Mouse (Mus musculus): ENCODE data around the gene Slc2a3. TPM values are rescaled to one million over a fixed set of nuclear protein-coding genes. Genes with fewer than 3 reads are reported as not detected.

Gene Slc2a3
- polyA plus RNA-seq, 1 experiment from 2014 or later = 72.9 TPM

DNA sequence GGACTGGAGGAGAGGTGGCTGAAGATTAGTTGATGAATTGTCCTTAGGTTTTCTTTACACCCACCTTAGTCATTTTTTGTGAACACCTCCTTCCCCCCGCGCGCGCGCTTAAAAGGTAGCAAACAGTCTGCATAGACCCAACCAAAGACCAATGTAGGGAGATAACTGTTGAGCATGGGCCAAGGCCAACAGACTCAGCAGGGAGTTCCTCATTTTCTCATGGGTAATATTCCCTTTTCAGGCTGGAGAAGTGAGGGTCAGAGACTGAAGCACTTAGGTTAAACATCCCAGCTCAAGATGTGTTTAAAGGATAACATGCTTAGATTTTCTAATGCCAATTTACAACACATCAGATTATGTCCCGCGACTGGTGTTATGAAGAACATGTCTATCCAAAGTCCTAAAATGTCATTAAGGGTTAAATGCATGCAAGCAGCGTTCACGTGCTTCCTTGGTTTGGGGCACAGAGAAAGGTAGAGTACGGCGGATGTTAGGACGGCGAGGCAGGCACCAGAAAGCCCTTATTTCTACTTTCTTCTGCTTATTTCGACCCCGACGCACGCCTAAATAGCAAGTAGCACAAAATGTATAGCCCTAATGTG is 37.5 kb downstream of the Slc2a3 start:
- H3K4me3 ChIP-seq (ENCODE audit: low read depth, low read length) = peak overlapping the region; percentile 45
- peak overlapping the region; percentile 52; the same call in 1 of the 2 replicates for H3K27ac ChIP-seq (replicated peaks; ENCODE audit: low read depth, low read length)
- WGBS = 34% methylated on average over 17 of the region's 17 CpGs
- DNase-seq (ENCODE audit: low spot score) (no peak), ATAC-seq (ENCODE audit: insufficient number of reproducible peaks, low FRiP score, low TSS enrichment, low read depth) (no peak)
- peak overlapping the region; percentile 50; the same call in 1 of the 2 replicates for H3K9ac ChIP-seq (ENCODE audit: low read length)
- peaks cover 8% of the 10 kb centered on the region for H3K4me1 ChIP-seq (ENCODE audit: control insufficient read depth, insufficient read depth, low read length)
- H3K9me3 ChIP-seq (ENCODE audit: control insufficient read depth, low read length) = no peaks in the 10 kb centered on the region
- no peaks in the 10 kb centered on the region for H3K36me3 ChIP-seq (ENCODE audit: control insufficient read depth, insufficient read depth, low read length)
- H3K27me3 ChIP-seq (ENCODE audit: control insufficient read depth, insufficient read depth, low read length) = no peaks in the 10 kb centered on the region
- H3K4me2 ChIP-seq (ENCODE audit: low read depth, severe bottlenecking) = peak overlapping the region; percentile 85

DNA sequence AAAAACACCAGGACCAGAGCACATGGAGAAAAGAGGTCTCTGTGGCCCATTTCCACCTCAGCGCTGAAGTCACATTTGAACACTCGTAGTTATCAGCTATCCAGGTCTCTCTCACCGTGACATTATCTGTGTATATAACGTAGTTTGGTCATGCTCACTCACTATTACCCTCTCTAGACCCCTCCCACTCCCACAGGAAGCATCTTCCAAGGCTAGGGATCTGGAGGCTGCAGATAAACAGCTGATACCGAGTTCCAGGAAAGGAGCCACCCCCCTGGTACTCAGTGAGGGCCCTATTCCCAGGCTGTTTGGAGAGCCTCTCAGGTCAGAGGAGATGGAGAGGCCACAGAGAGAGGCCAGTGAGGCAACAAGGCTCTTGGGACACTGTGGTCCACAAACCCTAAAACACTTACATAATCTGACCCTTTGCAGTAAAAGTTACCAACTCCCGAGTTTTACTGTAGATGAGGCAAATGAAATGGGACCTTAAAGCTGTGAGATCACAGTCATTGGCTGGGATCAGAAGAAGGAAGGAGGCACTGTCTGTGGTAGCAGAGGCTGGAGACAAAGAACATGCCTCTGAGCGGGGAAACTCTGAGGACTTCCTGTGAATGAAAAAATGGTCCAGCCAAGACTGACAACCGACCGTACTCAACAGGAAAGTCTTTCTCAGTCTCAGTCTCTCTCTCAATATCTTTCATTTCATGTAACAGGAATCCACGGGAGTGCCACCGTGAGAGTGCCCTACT is 38.3 kb downstream of the Slc2a3 start:
- WGBS = 69% methylated on average over 11 of the region's 11 CpGs
- Histone ChIP-seq H3K36me3 (ENCODE audit: control insufficient read depth, insufficient read depth, low read length) (no peaks in the 10 kb centered on the region), H3K4me1 (ENCODE audit: control insufficient read depth, insufficient read depth, low read length) (peaks cover 8% of the 10 kb centered on the region), H3K27me3 (ENCODE audit: control insufficient read depth, insufficient read depth, low read length) (no peaks in the 10 kb centered on the region), H3K9ac (ENCODE audit: low read length) (no peak overlapping the region), H3K4me3 (ENCODE audit: low read depth, low read length) (no peak overlapping the region), H3K4me2 (ENCODE audit: low read depth, severe bottlenecking) (no peak overlapping the region), H3K9me3 (ENCODE audit: control insufficient read depth, low read length) (no peaks in the 10 kb centered on the region), H3K27ac (replicated peaks; ENCODE audit: low read depth, low read length) (no peak overlapping the region)
- ATAC-seq (ENCODE audit: insufficient number of reproducible peaks, low FRiP score, low TSS enrichment, low read depth) (no peak), DNase-seq (ENCODE audit: low spot score) (no peak)

DNA sequence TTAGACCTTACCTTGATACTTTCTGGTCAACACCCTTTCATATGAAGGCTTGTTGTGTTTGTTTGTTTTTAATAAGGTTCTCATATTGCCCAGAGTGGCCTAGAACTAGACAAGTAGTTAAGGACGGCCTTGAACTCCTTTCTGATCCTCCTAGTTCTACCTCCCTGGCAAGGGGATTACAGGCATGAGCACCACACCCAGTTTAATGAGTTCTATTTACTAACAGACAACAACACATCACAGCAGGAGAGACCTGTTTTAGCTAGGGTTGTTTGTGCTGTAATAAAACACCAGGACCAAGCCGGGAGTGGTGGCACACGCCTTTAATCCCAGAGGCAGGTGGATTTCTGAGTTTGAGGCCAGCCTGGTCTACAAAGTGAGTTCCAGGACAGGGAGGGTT is 39.0 kb downstream of the Slc2a3 start:
- WGBS = 56% methylated on average over 3 of the region's 3 CpGs
- H3K4me2 ChIP-seq (ENCODE audit: low read depth, severe bottlenecking) = no peak overlapping the region
- H3K27ac ChIP-seq (replicated peaks; ENCODE audit: low read depth, low read length) = no peak overlapping the region

DNA sequence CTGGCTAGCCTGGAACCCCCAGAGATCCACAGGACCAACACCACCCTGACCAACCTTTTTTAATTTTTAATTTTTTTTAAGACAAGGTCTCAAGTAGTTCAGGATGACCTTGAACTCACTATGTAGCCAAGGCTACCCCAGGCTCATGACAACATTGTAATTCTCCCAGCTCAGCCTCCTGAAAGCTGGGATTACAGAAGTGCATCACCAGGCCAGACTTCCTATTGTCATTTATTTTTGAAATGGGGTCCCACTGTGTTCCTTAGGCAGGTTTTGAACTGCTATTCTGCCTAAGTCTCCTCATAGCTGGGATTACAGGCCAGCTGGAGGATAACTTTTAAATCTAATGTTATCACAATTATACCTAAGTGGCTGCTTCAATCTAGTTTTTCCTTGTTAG is 39.5 kb downstream of the Slc2a3 start:
- H3K4me1 ChIP-seq (ENCODE audit: control insufficient read depth, insufficient read depth, low read length) = peaks cover 8% of the 10 kb centered on the region
- H3K4me3 ChIP-seq (ENCODE audit: low read depth, low read length) = no peak overlapping the region
- H3K27me3 ChIP-seq (ENCODE audit: control insufficient read depth, insufficient read depth, low read length) = no peaks in the 10 kb centered on the region
- no peak overlapping the region for H3K4me2 ChIP-seq (ENCODE audit: low read depth, severe bottlenecking)
- ATAC-seq (ENCODE audit: insufficient number of reproducible peaks, low FRiP score, low TSS enrichment, low read depth) = no peak
- H3K27ac ChIP-seq (replicated peaks; ENCODE audit: low read depth, low read length) = no peak overlapping the region
- H3K9me3 ChIP-seq (ENCODE audit: control insufficient read depth, low read length) = no peaks in the 10 kb centered on the region
- no peak for DNase-seq (ENCODE audit: low spot score)
- no peaks in the 10 kb centered on the region for H3K36me3 ChIP-seq (ENCODE audit: control insufficient read depth, insufficient read depth, low read length)
- no peak overlapping the region for H3K9ac ChIP-seq (ENCODE audit: low read length)

More for the DNA sequence above, 39.0 kb downstream of the Slc2a3 start:
- no peak for ATAC-seq (ENCODE audit: insufficient number of reproducible peaks, low FRiP score, low TSS enrichment, low read depth)
- Histone ChIP-seq H3K4me1 (ENCODE audit: control insufficient read depth, insufficient read depth, low read length) (peaks cover 8% of the 10 kb centered on the region), H3K27me3 (ENCODE audit: control insufficient read depth, insufficient read depth, low read length) (no peaks in the 10 kb centered on the region), H3K36me3 (ENCODE audit: control insufficient read depth, insufficient read depth, low read length) (no peaks in the 10 kb centered on the region), H3K9me3 (ENCODE audit: control insufficient read depth, low read length) (no peaks in the 10 kb centered on the region), H3K9ac (ENCODE audit: low read length) (no peak overlapping the region), H3K4me3 (ENCODE audit: low read depth, low read length) (no peak overlapping the region)
- no peak for DNase-seq (ENCODE audit: low spot score)

DNA sequence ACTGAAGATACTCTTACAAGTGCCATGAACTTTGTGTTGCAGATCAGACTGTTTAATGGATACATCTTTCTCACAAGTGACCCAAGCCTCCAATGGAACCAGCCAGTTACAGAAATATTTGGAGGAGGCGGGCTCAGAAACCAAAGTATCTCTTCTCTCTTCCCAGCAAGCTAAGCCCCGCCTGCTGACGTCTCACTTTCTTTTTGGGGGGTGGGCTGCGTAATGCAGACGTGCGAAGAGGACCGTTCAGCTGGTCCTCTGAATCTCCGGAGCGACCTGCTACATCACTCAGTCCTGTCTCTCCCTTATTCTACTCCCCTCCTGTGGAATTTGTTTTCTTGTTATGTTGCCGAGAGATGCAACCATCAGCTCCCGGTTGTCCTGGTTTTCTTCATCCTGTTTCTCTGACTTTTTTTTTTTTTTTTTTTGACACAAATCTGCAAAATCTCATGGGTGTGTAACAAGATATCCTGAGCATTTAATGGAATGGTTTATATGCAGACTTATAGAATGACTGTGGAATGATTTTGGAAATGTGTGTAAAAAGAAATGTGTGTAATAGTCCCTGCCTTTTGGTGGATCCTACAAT is 40.3 kb downstream of the Slc2a3 start:
- Histone ChIP-seq H3K4me1 (ENCODE audit: control insufficient read depth, insufficient read depth, low read length) (peaks cover 8% of the 10 kb centered on the region), H3K4me2 (ENCODE audit: low read depth, severe bottlenecking) (peak overlapping the region; percentile 27; the same call in 1 of the 2 replicates), H3K27ac (replicated peaks; ENCODE audit: low read depth, low read length) (no peak overlapping the region), H3K9ac (ENCODE audit: low read length) (no peak overlapping the region), H3K36me3 (ENCODE audit: control insufficient read depth, insufficient read depth, low read length) (no peaks in the 10 kb centered on the region), H3K9me3 (ENCODE audit: control insufficient read depth, low read length) (no peaks in the 10 kb centered on the region), H3K27me3 (ENCODE audit: control insufficient read depth, insufficient read depth, low read length) (no peaks in the 10 kb centered on the region), H3K4me3 (ENCODE audit: low read depth, low read length) (peak overlapping the region; percentile 25; the same call in 1 of the 2 replicates)
- ATAC-seq (ENCODE audit: insufficient number of reproducible peaks, low FRiP score, low TSS enrichment, low read depth) = peak; percentile 46; the same call in 1 of the 2 replicates
- DNase-seq (ENCODE audit: low spot score) = peak; percentile 81
- 2% methylated on average over 11 of the region's 11 CpGs for WGBS

DNA sequence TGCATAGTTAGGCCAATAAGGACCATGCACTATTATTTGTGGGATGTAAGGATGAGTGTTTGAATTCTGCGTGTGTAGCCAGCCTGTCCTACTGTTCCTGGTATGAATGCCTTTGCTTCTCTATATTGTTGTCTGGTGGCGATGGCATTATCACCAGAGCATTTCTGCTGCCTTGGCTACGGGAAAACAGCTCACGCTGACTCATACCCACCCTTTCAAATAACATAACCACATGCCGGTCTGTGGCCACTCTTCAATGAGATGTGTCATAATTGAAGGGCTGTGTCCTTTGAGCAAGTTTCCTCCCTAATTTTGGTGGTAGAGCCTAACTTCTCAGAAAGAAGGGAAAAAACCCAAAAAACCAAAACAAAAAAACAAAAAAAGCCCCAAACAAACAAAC is 42.7 kb downstream of the Slc2a3 start:
- DNase-seq (ENCODE audit: low spot score) (no peak), ATAC-seq (ENCODE audit: insufficient number of reproducible peaks, low FRiP score, low TSS enrichment, low read depth) (no peak)
- H3K4me3 ChIP-seq (ENCODE audit: low read depth, low read length) = no peak overlapping the region
- H3K27ac ChIP-seq (replicated peaks; ENCODE audit: low read depth, low read length) = no peak overlapping the region
- no peak overlapping the region for H3K9ac ChIP-seq (ENCODE audit: low read length)
- H3K36me3 ChIP-seq (ENCODE audit: control insufficient read depth, insufficient read depth, low read length) = no peaks in the 10 kb centered on the region
- no peak overlapping the region for H3K4me2 ChIP-seq (ENCODE audit: low read depth, severe bottlenecking)
- WGBS = 85% methylated on average over 5 of the region's 5 CpGs
- H3K4me1 ChIP-seq (ENCODE audit: control insufficient read depth, insufficient read depth, low read length) = no peaks in the 10 kb centered on the region
- H3K27me3 ChIP-seq (ENCODE audit: control insufficient read depth, insufficient read depth, low read length) = no peaks in the 10 kb centered on the region
- no peaks in the 10 kb centered on the region for H3K9me3 ChIP-seq (ENCODE audit: control insufficient read depth, low read length)

DNA sequence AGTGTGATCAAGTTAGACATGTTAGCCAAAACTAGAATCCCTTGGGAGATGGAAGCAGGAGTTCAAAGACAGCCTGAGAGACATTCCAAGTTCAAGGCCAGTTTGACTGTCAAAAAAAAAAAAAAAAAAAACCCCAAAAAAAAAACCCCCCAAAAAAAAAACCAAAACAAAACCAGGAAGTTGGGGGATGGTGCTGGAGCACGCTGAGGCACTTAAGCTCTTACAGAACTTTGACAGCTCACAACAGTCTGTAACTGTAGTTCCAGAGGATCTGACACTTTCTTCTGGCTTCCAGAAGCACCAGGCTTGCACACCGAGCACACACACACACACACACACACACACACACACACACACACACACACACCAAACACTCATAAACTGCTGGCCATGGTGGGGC is 45.5 kb downstream of the Slc2a3 start:
- WGBS = 51% methylated on average over 2 of the region's 2 CpGs
- Histone ChIP-seq H3K4me1 (ENCODE audit: control insufficient read depth, insufficient read depth, low read length) (no peaks in the 10 kb centered on the region), H3K9me3 (ENCODE audit: control insufficient read depth, low read length) (no peaks in the 10 kb centered on the region), H3K36me3 (ENCODE audit: control insufficient read depth, insufficient read depth, low read length) (no peaks in the 10 kb centered on the region), H3K4me2 (ENCODE audit: low read depth, severe bottlenecking) (no peak overlapping the region), H3K27ac (replicated peaks; ENCODE audit: low read depth, low read length) (no peak overlapping the region), H3K27me3 (ENCODE audit: control insufficient read depth, insufficient read depth, low read length) (no peaks in the 10 kb centered on the region), H3K9ac (ENCODE audit: low read length) (no peak overlapping the region), H3K4me3 (ENCODE audit: low read depth, low read length) (no peak overlapping the region)
- ATAC-seq (ENCODE audit: insufficient number of reproducible peaks, low FRiP score, low TSS enrichment, low read depth) (no peak), DNase-seq (ENCODE audit: low spot score) (no peak)

DNA sequence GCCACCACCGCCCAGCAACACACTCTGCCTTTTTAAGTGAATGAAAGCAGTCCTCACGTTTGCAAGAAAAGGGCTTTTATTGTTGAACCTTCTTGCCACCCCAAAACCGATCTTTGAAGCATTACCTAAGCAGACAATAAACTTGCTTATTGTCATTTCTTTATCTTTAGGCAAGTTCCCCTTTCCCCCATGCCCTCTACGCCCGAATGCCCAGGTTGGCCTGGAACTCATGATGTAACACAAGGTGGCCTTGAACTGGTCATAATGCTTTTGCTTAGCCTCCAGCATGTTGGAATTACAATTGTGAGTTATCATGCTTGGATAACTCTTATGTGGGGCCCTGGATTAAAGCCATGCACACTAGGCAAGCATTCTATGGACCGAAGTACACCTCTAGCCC is 50.9 kb downstream of the Slc2a3 start:
- ATAC-seq (ENCODE audit: insufficient number of reproducible peaks, low FRiP score, low TSS enrichment, low read depth) (no peak), DNase-seq (ENCODE audit: low spot score) (no peak)
- H3K27ac ChIP-seq (replicated peaks; ENCODE audit: low read depth, low read length) = no peak overlapping the region
- H3K9me3 ChIP-seq (ENCODE audit: control insufficient read depth, low read length) = no peaks in the 10 kb centered on the region
- no peak overlapping the region for H3K9ac ChIP-seq (ENCODE audit: low read length)
- H3K4me1 ChIP-seq (ENCODE audit: control insufficient read depth, insufficient read depth, low read length) = no peaks in the 10 kb centered on the region
- WGBS = 81% methylated on average over 6 of the region's 6 CpGs
- H3K36me3 ChIP-seq (ENCODE audit: control insufficient read depth, insufficient read depth, low read length) = no peaks in the 10 kb centered on the region
- no peak overlapping the region for H3K4me3 ChIP-seq (ENCODE audit: low read depth, low read length)
- no peak overlapping the region for H3K4me2 ChIP-seq (ENCODE audit: low read depth, severe bottlenecking)
- H3K27me3 ChIP-seq (ENCODE audit: control insufficient read depth, insufficient read depth, low read length) = no peaks in the 10 kb centered on the region
